ENCODE assay signal across 8 mouse cellular contexts in the genomic region with DNA sequence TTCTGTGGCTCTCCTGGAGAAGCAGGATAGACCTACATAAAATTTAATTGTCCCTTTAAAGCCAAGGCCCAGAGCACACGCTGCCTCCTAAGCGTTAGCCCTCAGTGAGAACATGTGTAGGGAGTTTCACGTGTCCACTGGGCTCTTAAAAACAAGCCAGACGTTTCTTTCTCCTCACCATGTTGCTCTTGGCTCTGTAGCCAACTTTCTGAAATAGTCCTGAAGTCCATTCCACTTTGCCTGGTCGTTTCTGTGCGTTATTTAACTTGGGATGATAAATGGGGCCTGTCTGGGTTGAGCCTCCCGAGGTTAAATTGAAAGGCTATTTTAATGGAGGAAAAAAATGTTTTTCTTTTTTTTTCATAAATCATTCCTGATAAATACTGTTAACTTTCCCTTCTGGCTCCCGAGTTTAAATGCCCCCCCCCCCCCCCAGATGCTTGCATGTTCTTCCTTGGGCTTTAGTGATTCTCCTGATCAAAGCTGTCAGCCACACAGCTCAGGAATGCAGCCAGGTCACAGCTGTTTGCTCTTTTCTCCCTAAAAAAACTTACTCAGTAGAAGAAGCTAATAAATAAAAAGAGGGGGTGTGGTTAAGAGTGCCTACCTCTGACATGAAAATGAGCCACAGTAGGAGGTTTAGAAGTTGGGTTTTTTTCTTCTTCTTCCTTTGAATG.
DNase-seq lines count a peak whose midpoint lies in the region.

No protein-coding gene starts in this region.

- DNase-seq in adrenal gland, postnatal 10 days: peak; percentile 19
- DNase-seq in adrenal gland, postnatal 25 days: no peak
- peak; percentile 86 for DNase-seq in fibroblast of lung, adult 2 months (ENCODE audit: low read depth)
- peak; percentile 59 for DNase-seq in kidney, adult 18-20 months
- peak; percentile 34 for DNase-seq in lung, postnatal 10 days
- no peak for DNase-seq in spleen, postnatal 14 days (ENCODE audit: low spot score in 2 of 2)
- no peak for DNase-seq in gastrocnemius, postnatal 10 days
- DNase-seq in thymus, postnatal 4 days: no peak

Comparison
In these comparisons a context has a peak if more than half of its experiments do, and no peak if none do; other contexts are left out.
1. DNase-seq: peak in adrenal gland, postnatal 10 days (single experiment), fibroblast of lung, adult 2 months (single experiment), kidney, adult 18-20 months (single experiment) and lung, postnatal 10 days (single experiment); none in adrenal gland, postnatal 25 days (single experiment), spleen, postnatal 14 days (0 of 2), gastrocnemius, postnatal 10 days (single experiment) and thymus, postnatal 4 days (single experiment).